Mouse (Mus musculus): ENCODE results near the gene Efna1.
A peak's percentile ranks its signal among the peaks of the same experiment; 100 is the strongest.

The Efna1 gene

DNA sequence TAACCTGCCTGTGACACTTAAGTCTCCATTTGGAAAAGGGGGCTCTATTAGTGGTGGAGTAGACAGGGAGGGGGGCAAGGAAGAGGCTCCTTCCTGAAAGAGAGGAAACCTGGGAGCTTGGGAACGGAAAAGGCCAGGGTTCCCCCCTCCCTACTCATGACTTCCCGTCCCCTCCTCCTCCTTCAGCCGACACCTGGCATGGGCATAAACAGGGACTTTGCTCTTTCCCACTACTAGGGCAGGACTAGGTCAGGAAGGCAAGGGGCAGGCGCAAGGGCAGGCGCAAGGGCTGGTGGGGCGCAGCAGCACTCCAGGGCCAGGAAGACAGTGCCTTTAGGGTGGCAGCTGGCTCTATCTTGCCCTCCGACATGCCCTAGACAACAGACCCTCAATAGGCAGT lies 2.8 kb downstream of the Efna1 start:
- peak; percentile 82 for DNase-seq

DNA sequence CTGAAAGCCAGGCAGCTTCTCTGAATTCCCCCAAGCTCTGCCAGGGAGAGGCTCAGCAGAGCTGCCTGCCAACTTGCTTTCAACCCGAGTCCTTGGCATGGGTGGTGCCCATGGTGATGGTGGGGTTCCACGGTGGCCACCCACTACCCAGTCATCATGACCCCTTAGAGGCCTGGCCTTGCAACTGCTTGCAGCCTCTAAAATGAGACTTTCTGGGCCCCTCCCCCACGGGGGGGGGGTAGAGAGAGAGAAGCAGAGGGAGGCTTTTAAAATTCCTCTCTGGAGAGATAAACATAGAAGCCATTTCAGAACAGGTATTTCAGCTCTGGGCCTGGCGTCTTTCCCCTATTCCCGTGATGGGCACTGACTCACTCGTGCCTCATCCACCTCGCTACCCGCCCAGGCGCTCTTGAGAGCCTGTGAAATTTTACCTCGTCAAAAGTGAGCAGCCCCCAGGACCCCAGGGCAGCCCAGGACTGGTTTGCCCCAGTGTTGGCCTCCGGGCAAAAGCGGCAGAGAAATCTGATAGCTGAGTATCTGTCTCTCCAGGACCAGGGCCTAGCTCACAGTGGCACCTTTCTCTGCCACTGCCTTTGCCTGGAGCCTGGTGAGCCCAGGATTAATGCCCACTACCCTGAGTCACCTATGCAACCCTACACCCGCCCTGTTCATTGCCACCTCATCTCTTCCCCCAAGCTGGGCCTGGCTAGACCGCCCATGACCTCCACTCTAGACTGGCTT lies 3.5 kb downstream of the Efna1 start:
- peak; percentile 59 for DNase-seq

DNA sequence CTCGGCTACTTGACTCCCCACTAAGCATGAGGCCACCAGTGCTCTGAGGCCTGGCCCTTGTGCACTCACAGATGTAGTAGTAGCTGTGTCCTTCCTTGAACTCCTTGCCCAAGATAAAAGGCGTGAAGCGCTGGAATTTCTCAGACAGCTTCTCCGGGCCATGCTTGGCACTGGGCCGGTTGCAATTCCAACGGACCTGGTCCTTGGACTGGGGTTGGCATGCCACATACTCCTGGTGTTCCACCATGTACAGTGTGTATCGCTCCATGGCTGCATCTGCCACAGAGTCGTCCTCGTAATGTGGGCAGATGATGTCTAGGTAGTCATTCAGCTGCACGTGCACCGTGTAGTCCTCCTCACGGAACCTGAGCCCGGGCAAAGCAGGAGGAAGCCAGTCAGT lies 4.9 kb downstream of the Efna1 start:
- no peak for DNase-seq

DNA sequence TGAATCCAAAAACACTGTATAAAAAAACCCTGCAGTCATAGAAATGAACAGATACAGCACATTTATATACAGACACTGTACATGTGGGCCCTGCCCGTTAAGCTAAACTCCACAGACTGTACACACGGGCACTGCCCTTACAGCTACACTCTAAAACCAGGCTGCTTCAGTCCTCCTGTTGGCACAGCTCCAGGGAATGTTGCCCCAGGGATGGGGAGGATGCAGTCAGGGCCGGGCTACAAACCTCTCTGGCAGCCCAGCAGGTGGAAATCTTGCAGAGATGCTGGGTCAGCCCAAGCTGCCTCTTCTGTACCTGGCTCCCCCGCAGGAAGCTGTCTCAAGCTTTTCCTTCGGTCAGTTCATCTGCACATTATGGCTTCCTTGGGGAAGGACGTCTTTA lies 9.2 kb downstream of the Efna1 start:
- peak; percentile 70 for DNase-seq

DNA sequence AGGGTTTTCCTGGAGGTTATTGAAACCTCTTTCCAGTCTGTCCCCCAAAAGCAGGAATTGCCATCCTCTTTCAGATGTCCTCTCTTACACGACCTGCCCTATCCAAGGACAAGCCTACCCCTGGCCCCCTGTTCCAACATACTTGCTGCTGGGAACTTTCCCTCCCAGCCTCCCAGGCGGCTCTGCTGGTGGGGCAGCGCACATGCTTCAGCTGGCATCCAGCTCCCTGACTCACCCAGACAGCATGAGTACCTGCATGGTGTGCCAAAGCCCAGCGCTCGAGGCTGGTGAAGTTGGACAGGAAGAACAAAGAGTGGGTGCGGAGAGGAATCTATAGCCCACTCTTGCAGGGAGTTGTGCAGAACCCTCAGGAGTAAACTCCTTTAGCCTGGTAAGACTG lies 10.1 kb downstream of the Efna1 start:
- DNase-seq, result peak; percentile 52

DNA sequence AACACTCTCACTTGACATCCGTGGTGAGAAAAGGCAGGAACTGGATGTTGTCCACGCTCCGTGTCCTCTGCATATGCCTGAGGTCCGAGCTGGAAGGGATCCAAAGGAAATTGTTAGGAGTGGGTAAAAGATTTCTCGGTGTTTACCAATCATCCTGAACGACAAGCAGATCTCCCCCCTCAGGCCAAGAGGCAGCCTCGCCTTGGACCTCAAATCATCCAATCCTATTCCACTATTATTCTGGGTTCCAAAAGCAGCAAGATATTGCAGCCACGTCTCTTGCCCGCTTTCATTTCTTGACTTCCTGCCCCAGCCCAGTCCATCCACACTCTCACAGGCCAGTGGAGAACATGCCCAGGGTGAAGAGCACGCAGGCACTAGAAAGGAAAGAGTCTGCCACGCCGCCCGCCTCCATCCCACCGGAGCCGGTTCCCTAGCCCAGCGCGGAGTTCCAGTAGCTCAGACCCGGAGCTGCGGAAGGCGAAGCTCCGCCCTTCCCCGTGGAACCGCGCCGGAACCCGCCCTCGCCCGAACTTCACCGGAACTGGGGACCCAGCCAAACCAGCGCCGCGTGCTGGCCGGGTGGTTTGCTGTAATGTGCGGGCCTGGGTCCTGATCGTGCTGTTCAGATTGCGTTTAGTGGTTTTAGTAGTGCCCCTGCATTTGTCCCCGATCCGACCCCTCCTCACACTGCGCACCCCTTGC lies 10.7 kb downstream of the Efna1 start, which contains the start of gene Slc50a1:
Gene Slc50a1, minus strand, starts transcription at position 520 of the 705 bp plus-strand sequence.
- peak; percentile 93 for DNase-seq

DNA sequence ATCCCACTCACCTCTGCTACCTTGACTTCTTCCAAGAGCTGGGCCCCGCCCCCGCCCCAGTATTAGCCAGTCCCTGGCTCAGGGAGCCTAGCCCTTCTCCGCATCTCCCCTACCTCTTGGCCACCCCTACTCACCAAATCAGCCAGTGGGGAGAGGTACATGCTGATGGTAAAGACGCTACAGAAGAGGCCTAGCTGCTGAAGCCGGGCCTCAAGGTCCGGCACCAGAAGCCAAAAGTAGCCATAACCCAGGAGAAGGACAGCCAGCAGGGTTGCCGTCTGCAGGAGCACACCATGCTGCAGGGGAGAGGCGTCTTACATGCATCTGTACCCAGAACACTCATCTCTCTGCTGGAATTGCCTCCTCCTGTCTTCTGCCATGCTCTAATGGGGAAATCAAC lies 12.0 kb downstream of the Efna1 start:
- no peak for DNase-seq

DNA sequence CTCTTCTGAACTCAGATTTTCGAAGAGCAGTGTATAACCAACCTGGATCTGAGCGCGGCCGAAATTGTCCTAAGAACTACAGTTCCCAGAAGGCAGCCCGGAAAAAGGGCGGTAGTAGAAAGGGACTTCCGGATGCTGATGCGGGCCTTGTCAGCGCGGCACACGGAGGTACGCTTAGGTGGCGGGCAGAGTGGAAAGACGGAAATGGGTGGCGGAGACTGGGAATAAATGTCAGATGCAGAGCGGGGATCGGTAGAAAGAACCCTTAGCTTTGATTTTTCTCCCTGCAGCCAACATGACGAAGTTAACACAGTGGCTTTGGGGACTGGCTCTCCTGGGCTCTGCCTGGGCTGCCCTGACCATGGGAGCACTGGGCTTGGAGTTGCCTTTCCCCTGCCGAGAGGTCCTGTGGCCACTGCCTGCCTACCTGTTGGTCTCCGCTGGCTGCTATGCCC lies 14.5 kb downstream of the Efna1 start:
- peak; percentile 87 for DNase-seq

DNA sequence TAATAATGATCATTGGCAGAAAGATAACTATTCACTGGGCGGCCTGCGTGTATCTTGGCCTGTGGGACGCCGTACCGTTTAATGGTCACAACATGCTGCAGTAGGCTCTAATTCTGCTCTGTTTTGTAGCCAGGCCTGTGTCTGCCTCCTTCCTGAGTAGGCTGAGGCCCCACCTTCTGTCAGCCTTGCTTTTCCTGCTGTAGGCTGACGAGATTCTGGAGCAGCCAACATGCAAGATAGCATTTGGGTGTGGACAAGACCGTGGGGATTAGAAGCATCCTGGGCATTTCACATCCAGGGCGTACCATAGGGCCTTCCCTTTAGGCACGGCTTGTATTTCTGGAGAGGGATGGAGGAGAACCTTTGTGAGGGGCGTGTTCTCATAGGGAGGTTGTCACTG lies 18.5 kb downstream of the Efna1 start:
- peak; percentile 43 for DNase-seq

DNA sequence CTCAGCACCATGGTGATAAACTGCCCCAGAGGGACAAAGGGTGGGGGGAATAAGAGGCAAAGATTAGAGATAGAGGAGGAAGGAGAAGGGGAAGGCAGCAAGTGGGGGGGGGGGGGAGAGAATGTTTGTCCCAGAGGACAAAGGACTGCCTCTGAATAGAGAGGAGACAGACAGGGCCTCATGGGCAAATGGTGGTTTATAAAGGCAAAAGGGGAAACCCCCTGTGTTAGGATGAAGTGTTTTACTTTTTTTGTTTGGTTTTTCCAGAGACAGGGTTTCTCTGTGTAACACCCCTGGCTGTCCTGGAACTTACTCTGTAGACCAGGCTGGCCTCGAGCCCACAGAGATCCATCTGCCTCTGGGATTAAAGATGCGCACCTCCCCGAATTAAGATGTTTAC lies 20.7 kb downstream of the Efna1 start:
- DNase-seq, result no peak

DNA sequence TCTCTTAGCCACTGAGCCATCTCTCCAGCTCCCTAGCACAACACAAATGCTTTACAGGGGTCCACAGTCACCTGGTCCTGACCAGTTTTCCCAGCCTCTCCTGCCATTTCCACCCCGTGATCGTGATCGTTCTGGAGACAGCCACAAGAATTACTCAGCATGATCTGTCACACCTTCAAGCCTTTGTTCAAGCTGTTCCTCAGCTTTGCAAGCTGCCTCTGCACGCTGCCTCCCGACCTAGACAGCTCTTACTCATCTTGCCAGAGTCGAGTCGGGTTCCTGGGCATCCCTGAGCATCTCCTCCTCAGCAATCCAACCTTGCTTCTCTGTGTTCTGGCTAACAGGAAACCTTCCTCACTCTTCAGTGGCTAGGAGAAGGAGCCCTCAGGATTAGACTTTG lies 21.9 kb downstream of the Efna1 start, which contains the start of gene Dpm3:
Gene Dpm3, plus strand, starts transcription at position 283 of the 400 bp plus-strand sequence.
- DNase-seq, result no peak

GRCm38 (mm10) chr3:89256177-89256576 lies 24.8 kb downstream of the Efna1 start:
- DNase-seq, result no peak

DNA sequence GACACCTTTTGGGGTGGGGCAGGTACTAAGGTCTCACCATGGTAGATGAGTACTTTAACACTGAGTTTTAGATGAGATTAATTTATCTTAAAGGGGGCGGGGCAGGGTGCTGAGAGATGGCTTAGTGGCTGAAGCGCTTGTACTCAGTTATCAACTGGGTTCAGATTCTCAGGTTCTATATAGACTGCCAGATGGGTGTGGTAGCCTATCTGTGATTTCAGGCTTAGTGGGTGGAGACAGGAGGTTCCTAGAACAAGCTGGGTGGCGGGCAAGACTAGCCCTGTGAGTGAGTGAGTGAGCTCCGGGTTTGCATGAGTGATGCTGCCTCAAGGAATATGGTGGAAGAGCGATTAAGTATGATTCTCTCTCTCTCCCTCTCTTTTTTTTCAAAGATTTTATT lies 25.9 kb downstream of the Efna1 start:
- DNase-seq, result no peak

DNA sequence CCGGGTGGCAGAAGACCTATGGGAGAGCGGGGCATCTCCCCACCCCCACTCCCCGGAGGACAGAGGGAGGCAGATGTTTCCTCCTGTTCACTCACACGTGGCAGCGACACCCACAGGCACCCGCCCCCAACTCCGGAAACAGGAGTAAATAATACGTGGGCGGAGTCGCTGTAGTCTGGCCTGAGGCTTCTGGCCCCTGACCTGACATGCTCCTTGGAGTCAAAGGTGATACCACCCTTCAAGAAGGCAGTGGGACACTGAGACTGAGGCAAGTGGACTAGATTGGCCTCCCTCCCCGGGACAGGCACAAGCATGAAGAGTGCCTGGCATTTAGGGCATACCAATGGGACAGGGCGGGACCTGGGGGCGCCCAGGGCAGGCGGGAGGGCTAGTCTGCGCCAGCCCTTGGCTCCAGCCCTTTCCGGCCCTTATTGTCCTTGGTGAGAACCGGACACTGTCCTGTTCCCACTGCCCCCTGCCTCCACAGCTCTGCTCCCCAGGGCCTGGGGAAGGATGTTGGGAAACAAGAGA lies 29.5 kb downstream of the Efna1 start:
- DNase-seq, result peak; percentile 82

DNA sequence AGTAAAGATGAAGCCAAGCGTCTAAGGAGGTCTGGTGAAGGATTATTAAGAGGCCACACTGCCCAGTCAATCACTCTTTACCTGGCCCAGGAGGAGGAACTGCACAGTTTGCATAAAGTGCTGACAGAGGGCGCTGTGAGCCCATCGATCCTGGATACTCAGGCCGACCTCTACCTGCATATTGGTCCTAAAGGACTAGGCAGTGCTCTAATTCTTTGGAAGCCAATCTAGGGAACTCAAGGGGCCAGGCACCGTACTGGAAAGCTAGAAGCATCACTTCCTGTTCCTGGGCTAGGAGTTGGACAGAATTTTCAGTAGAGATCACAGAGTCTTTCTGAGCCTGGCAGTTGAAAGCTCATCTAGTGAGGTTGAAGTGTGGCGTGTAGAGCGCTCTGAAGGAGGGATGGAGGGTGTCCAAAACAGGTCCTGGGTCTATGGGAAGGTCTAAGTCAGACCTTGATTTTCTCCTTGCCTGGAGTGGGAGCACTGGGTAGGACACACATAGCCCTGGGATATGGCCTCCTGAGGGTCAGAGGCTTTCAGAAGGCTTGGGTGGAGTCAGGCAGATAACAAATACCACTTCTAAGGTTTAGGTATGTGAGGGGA lies 30.4 kb downstream of the Efna1 start:
- DNase-seq, result peak; percentile 86

GRCm38 (mm10) chr3:89247466-89247865 lies 33.5 kb downstream of the Efna1 start:
- no peak for DNase-seq

DNA sequence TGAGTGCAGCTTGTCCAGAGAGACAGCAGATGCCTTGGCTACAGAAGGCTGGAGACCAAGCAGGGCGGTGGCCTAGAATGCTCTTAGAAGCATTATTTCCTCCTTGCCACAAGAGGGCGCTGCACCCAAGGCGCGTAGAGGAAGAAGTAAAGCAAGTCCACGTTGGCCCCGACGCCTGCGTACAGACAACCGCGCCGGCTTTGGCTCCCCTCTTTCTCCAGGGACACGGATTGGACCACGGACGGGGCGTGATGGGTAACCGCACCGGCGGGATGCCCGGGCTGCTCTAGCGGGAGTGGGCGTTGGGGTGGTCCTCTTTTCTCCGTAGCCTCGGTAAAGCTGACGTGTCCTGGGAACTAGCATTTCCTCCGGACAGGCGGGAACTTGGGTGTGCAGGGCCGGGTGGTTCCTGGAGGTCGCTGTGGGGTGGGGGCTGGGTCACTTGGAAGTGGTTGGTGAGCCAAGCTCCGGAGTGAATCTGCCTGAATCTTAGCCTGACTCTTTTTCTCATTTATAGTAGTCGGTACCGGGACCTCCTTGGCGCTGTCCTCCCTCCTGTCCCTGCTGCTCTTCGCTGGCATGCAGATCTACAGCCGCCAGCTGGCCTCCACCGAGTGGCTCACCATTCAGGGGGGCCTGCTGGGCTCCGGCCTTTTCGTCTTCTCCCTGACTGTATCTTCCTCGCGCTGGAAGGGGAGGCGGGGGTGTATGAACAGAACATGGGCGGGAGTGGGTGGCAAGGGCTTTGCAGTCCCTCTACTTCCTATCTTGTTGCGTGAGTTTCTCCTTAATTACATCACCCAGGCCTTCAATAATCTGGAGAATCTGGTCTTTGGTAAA lies 34.5 kb downstream of the Efna1 start, which contains the start of gene Trim46:
Gene Trim46, minus strand, starts transcription at position 49 of the 840 bp plus-strand sequence.
- DNase-seq, result peak; percentile 93

DNA sequence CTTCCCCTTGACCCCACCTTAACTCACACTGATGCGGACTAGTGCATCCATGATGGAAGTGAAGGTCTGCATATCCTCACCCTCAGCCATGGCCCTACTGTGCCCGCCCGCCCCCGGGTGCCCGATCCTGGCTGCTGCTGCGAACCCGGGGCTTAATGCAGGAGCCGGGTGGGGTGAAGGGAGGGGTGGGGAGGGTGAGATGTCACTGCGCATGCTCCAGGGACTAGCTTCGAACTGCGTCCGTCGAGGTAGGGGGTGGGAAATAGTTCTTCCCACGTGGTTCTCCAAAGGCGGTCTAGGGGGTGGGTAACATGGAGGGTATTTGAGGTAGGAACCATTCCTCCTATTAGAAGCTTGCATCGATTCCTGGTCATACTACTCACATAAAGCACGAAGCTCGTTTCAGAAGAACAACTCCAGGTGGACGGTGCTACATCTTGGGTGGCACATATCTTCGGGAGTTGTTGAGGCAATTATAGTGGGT lies 35.2 kb downstream of the Efna1 start, which contains the start of gene Krtcap2:
Gene Krtcap2, plus strand, starts transcription at position 279 of the 484 bp plus-strand sequence.
- peak; percentile 49 for DNase-seq

- peak; percentile 66 for DNase-seq
These were observed 35.8 kb downstream of the Efna1 start for GRCm38 (mm10) chr3:89244982-89245687.

DNA sequence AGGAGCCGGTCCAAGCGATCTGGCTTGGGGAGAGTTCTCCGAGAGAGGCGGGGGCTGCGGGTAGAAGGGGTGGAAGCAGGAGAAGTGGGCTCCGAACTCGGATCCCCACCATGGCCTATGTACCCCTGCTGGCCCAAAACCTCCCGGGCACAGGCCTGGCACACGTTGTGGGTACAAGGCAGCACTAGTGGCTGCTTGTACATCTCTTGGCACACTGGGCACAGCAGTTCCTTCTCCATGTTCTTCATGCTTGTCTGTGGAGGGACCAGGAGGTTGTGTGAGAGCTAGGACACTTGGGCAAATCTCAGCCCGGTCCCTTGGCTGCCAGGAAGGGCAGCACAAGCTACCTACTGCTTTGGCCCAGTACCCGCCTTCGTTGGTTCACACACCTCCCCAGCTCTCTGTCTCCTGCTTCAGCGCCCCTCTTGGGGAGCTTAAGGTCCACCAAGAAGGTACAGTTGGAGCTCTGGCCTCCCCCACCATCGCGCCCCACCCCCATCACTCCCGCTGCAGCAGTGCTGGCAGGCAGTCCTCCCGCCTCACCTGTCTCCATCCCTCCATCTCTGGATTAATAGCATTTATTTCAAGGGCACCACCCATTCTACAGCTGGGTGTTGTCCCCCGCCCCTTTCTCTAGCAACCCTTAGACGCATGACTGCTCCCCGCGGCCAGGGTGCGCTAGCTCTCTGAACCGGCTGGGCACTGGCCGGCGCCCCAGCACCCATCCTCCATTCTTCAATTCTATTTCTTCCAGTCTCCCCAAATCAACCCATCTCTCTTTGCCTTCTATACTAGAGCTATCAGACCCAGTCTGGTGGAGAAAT lies 36.6 kb downstream of the Efna1 start:
- DNase-seq, result peak; percentile 73

DNA sequence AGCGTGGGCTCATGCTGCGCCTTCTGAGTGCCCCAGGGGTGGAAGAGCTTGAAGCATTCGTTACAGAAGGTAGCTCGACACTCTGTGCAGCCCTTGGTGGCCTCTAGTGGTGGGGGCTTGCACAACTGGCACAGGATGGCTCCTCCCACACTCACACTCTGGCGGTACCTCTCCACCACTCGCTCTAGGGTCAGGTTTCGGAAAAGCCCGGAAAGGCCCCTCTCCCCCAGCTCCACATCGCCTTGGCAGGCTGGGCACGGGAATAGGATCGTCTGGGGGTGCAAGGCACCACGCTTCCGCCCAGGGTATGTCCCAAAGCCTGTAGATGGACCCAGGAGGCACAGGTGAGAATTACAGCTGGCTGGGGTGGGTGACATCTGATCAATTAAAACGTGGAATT lies 37.3 kb downstream of the Efna1 start:
- DNase-seq, result peak; percentile 70
